Mouse (Mus musculus) MEL (cell line): ENCODE measurements around the gene Kcmf1.

ENCODE experiments used
- BHLHE40 ChIP-seq: IDR thresholded peaks from 2 replicates; pipeline ENCODE4 v1.6.1; 2012; ENCODE audit warnings: low read depth, mild to moderate bottlenecking, inconsistent platforms, low read length, improper control_type of control experiment, borderline replicate concordance
- CHD2 ChIP-seq: IDR thresholded peaks from 2 replicates; pipeline ENCODE4 v1.6.1; 2011; ENCODE audit warnings: low read length, improper control_type of control experiment
- CTCF ChIP-seq, 3 experiments: IDR thresholded peaks in 2 of 3; conservative IDR thresholded peaks in 1 of 3; 2 replicates each; pipeline ENCODE4 v1.5.1; 2011 to 2012; ENCODE audit warnings: low read length in 3 of 3, low read depth in 2 of 3, mild to moderate bottlenecking in 2 of 3, improper control_type of control experiment in 1 of 3, inconsistent platforms in 1 of 3, mixed read lengths in 1 of 3, moderate library complexity in 1 of 3; ENCODE audit not compliant: control insufficient read depth in 1 of 3, insufficient read depth in 1 of 3, poor library complexity in 1 of 3, severe bottlenecking in 1 of 3
- EP300 ChIP-seq, 2 experiments: IDR thresholded peaks; 2 replicates each; pipeline ENCODE4 v1.6.1; 2011; ENCODE audit warnings: improper control_type of control experiment in 2 of 2, low read length in 2 of 2, low read depth in 1 of 2, mild to moderate bottlenecking in 1 of 2
- MXI1 ChIP-seq: IDR thresholded peaks from 2 replicates; pipeline ENCODE4 v1.6.1; 2011; ENCODE audit warnings: mild to moderate bottlenecking, low read depth, low read length, improper control_type of control experiment
- NELFE ChIP-seq: IDR thresholded peaks from 2 replicates; pipeline ENCODE4 v1.6.1; 2011; ENCODE audit warnings: low read depth, low read length, improper control_type of control experiment
- POLR2A ChIP-seq, 2 experiments: IDR thresholded peaks; 2 replicates each; pipeline ENCODE4 v1.6.1; 2011 to 2012; ENCODE audit warnings: low read length in 2 of 2, mild to moderate bottlenecking in 2 of 2, control low read depth in 1 of 2, improper control_type of control experiment in 1 of 2, low read depth in 1 of 2, moderate library complexity in 1 of 2; ENCODE audit not compliant: control insufficient read depth in 1 of 2, insufficient read depth in 1 of 2, poor library complexity in 1 of 2
- UBTF ChIP-seq: IDR thresholded peaks from 2 replicates; pipeline ENCODE4 v1.6.1; 2012; ENCODE audit warnings: low read depth, mild to moderate bottlenecking, inconsistent platforms, low read length, improper control_type of control experiment, moderate library complexity, borderline replicate concordance; ENCODE audit not compliant: insufficient read depth

DNA sequence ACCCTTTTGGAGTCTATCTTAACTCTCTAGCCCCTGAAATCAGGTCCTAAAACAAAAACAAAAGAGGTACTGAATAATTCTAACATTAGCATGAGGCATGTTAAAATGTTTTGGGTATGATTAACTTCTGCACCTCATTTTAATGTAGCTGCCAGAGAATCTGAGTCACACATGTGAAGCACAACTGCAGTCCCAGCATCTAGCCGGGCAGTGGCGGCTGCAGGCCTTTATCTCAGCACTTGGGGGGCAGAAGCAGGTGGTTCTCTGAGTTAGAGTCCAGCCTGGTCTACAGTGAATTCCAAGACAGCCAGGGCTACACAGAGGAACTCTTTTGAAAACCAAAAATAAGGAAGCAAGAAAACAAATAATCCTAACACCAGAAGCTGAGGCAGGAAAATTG, 11.1 kb downstream of the Kcmf1 start:
- TF ChIP-seq CHD2 (no peak), CTCF (IDR thresholded peaks at IDR 0.05 in 2 of 3, conservative IDR thresholded peaks at IDR 0.05 in 1 of 3; ENCODE audit: control insufficient read depth in 1 of 3, insufficient read depth in 1 of 3, low read depth in 2 of 3, low read length in 3 of 3, poor library complexity in 1 of 3, severe bottlenecking in 1 of 3) (no peak), NELFE (no peak), POLR2A (IDR thresholded peaks at IDR 0.05; ENCODE audit: control insufficient read depth in 1 of 2, insufficient read depth in 1 of 2, low read depth in 1 of 2, low read length in 2 of 2, poor library complexity in 1 of 2) (no peak), MXI1 (no peak), EP300 (IDR thresholded peaks at IDR 0.05; ENCODE audit: low read depth in 1 of 2, low read length in 2 of 2) (no peak), UBTF (no peak), BHLHE40 (no peak)
